Mouse (Mus musculus): ENCODE data around the gene Tmem176b.

Tmem176b gene

DNA sequence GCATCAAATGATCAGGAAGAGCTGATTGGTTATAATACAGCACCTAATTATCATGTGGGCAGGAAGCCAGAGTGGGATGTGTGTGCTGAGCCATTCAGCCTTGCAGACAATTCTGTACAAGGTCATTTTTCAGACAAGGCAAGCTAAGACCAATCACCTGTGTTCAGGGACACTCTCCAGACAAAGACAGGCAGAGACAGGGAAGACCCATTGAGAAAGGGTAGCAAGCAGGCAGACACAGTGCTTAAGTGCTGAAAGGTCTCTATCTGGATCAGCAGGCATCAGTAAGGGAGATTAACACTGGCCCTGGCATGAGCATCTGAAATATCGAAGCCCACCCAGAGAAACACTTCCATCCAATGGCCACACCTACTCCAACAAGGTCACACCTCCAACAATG is 56.9 kb downstream of the Tmem176b start:
- DNase-seq, result no peak
